Mouse (Mus musculus) liver, postnatal 0 days (tissue): Measurements from ENCODE around the gene Arf1.

Experiments
- CTCF ChIP-seq: sonication (generic); IDR thresholded peaks from 2 replicates; pipeline ENCODE4 v1.5.1; 2016; ENCODE audit warnings: antibody characterized with exemption, low read depth
- EP300 ChIP-seq: IDR thresholded peaks from 2 replicates; pipeline ENCODE4 v1.6.1; 2016; ENCODE audit warnings: antibody characterized with exemption, low read depth, mild to moderate bottlenecking

DNA sequence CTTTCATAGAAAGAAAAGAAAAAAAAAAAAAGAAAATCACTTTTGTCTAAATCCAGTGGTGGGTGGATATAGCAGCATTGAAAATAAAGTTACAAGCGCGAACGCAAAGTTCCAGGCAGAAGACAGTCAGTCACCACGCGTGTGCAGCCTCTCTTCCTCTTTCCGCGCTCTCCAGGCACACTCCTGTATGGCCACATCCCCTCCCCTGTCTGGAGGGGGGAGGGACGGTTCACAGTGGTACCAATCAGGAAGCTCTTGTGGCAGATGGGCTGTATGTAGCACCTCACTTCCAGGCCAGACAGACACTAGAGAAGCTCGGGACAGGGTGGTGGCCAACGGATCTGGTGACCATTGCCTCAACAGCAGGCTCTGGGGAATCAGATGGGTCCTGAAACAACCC is 20.0 kb upstream of the Arf1 start:
- TF ChIP-seq CTCF, result no peak
- no peak for TF ChIP-seq EP300
